Mouse (Mus musculus): ENCODE measurements around the gene Tmem60. TPM values are rescaled to one million over a fixed set of nuclear protein-coding genes. Genes with fewer than 3 reads are reported as not detected.
A peak's percentile ranks its signal among the peaks of the same experiment; 100 is the strongest.

Tmem60 gene
- polyA plus RNA-seq, 1 experiment, result 35.6 TPM

DNA sequence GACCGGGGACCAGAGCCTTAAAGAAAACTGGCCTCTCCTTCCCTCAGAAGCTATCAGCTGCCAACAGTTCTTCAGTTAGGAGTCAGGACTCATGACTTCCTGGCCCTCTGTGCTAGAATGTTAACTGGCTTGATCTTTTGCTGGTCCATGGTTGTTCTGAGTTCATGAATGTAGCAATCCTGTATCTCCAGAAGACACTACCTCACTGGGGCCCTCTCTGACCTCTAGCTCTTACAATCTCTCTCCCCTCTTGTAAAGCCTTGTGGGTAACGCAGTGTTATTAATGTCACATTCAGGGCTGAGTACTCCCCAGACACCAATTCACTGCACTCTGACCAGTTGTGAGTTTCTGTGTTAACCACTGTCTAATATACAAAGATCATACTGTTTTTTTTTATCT, 22.7 kb downstream of the Tmem60 start:
- Histone ChIP-seq H3K4me3 (ENCODE audit: insufficient read depth, low read length) (no peak overlapping the region), H3K27ac (ENCODE audit: insufficient read depth, low read length) (no peak overlapping the region)
- TF ChIP-seq POLR2A (IDR thresholded peaks at IDR 0.05; ENCODE audit: extremely low read depth, insufficient read depth, low read length) (no peak), CTCF (IDR thresholded peaks at IDR 0.05; ENCODE audit: extremely low read depth, insufficient read depth, low read length) (no peak)

DNA sequence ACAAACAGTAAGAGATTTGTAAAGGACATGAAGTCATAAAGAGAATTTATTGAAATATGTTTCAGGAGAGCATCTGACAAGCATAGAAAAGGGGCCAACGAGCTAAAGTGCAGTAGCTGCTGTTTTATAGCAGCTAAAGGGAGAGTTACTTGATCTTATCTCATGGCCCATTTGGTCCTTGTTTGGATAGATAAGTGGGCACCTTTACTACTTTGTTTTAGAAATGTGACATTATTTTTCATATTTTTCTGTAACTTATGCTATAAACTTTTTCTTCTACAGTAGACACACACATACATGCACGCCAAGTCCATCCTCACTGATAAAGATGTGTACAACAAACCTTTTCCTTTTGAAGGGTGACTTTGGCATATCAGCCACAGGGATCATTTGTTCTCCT, 23.4 kb downstream of the Tmem60 start:
- Histone ChIP-seq H3K27ac (ENCODE audit: insufficient read depth, low read length) (no peak overlapping the region), H3K4me3 (ENCODE audit: insufficient read depth, low read length) (no peak overlapping the region), H3K4me1 (ENCODE audit: control insufficient read depth, insufficient read depth, low read length) (peaks cover 2% of the 10 kb centered on the region; the same call in 1 of the 2 replicates)
- no peak for TF ChIP-seq CTCF (IDR thresholded peaks at IDR 0.05; ENCODE audit: extremely low read depth, insufficient read depth, low read length)
- no peak for TF ChIP-seq POLR2A (IDR thresholded peaks at IDR 0.05; ENCODE audit: extremely low read depth, insufficient read depth, low read length)

More for the DNA sequence above, 22.7 kb downstream of the Tmem60 start:
- peaks cover 2% of the 10 kb centered on the region; the same call in 1 of the 2 replicates for H3K4me1 ChIP-seq (ENCODE audit: control insufficient read depth, insufficient read depth, low read length)

DNA sequence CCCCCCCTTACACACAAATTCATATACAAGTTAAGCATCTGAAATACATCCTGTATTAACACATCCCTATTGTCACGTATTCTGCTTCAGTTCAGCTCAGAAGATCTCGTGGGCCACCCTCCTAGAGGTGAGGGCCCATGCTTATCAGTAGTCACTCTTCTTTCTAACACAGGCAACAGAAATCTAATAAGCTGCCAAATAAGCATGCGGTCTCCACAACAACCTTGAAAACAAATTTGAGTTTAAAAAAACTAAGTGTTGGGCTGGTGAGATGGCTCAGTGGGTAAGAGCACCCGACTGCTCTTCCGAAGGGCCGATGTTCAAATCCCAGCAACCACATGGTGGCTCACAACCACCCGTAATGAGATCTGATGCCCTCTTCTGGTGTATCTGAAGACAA, 24.2 kb downstream of the Tmem60 start:
- TF ChIP-seq POLR2A (IDR thresholded peaks at IDR 0.05; ENCODE audit: extremely low read depth, insufficient read depth, low read length), result no peak
- no peak for TF ChIP-seq CTCF (IDR thresholded peaks at IDR 0.05; ENCODE audit: extremely low read depth, insufficient read depth, low read length)
- H3K4me1 ChIP-seq (ENCODE audit: control insufficient read depth, insufficient read depth, low read length), result peaks cover 2% of the 10 kb centered on the region; the same call in 1 of the 2 replicates

DNA sequence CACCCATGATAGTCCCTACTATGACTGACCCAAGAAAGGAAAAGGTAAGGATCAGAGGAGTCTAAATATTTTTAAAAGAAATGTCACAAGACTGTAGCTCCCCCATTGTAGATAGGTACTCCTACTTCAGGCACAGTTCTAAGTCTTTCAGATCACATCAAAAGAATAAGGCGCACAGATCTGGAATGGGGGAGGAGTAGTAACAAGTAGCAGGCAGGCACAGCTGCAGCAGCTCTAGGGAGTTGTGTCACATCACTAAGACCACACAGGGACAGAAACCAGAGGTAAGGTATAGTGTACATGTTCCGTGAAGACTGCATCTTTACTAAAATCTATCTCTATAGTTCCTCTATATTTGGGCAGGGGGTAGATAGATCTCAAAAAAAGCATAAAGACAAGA, 29.8 kb downstream of the Tmem60 start:
- Histone ChIP-seq H3K4me3 (ENCODE audit: insufficient read depth, low read length) (no peak overlapping the region), H3K4me1 (ENCODE audit: control insufficient read depth, insufficient read depth, low read length) (peaks cover 2% of the 10 kb centered on the region; the same call in 1 of the 2 replicates), H3K27ac (ENCODE audit: insufficient read depth, low read length) (no peak overlapping the region)
- TF ChIP-seq POLR2A (IDR thresholded peaks at IDR 0.05; ENCODE audit: extremely low read depth, insufficient read depth, low read length), result no peak
- TF ChIP-seq CTCF (IDR thresholded peaks at IDR 0.05; ENCODE audit: extremely low read depth, insufficient read depth, low read length), result no peak

More for the DNA sequence above, 24.2 kb downstream of the Tmem60 start:
- no peak overlapping the region for H3K27ac ChIP-seq (ENCODE audit: insufficient read depth, low read length)
- no peak overlapping the region for H3K4me3 ChIP-seq (ENCODE audit: insufficient read depth, low read length)

DNA sequence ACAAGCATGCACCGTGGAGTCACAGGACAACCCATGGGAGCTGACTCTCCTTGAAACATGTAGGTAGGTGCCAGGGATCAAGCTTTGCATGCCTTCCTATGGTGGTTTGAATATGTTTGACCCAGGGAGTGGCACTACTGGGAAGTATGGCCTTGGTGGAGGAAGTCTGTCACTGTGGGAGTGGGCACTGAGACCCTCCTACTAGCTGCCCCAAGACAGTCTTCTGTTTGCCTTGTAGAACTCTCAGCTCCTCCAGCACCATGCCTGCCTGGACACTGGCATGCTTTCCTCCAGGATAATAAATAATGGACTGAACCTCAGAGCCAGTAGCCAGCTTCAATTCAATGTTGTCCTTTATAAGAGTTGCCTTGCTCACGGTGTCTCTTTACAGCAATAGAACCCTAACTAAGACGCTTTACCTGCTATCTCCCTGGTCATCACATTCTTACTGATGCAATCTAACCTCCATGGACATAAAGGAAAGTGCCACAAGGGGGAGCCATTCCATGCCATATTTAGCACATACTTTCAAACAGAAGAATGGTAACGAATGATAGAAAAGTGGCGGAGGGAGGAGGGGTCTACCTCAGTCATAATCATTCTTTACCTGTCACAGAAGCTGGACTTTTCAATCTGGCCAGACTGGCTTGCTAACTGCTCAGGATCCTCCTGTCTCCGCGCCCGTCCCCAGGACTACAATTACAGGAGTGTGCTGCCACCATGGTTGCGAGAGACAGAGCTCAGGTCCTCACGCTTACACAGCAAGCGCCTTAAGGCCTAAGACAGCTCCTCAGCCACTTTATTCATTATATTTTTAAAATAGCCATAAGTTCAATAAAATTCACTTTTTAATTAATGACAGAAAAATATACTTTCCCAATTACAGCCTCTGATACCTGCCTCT, 31.6 kb downstream of the Tmem60 start:
- TF ChIP-seq POLR2A (IDR thresholded peaks at IDR 0.05; ENCODE audit: extremely low read depth, insufficient read depth, low read length), result no peak
- peak; percentile 49; the same call in 1 of the 2 replicates for TF ChIP-seq CTCF (IDR thresholded peaks at IDR 0.05; ENCODE audit: extremely low read depth, insufficient read depth, low read length)
- Histone ChIP-seq H3K27ac (ENCODE audit: insufficient read depth, low read length) (no peak overlapping the region), H3K4me3 (ENCODE audit: insufficient read depth, low read length) (no peak overlapping the region), H3K4me1 (ENCODE audit: control insufficient read depth, insufficient read depth, low read length) (peaks cover 3% of the 10 kb centered on the region; the same call in 1 of the 2 replicates)

DNA sequence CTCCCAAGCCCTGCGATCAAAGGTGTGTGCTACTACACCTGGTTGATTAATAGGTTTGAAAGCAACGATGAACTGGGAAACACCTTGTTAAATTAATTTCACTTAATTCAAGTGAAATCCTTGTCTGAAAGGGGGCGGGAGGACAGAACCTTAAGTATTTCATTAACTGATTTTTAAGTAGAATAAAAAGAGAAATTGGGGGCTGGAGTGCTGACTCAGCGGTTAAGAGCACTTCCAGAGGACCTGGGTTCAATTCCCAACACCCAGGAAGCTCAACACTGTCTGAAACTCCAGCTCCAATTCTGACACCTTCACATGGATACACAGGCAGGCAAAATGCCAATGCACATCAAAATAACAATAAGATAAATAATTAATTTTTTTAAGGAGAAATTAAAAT, 37.0 kb downstream of the Tmem60 start:
- TF ChIP-seq CTCF (IDR thresholded peaks at IDR 0.05; ENCODE audit: extremely low read depth, insufficient read depth, low read length), result no peak
- TF ChIP-seq POLR2A (IDR thresholded peaks at IDR 0.05; ENCODE audit: extremely low read depth, insufficient read depth, low read length), result no peak
- H3K27ac ChIP-seq (ENCODE audit: insufficient read depth, low read length), result no peak overlapping the region
- H3K4me3 ChIP-seq (ENCODE audit: insufficient read depth, low read length), result no peak overlapping the region
- peaks cover 4% of the 10 kb centered on the region; the same call in 1 of the 2 replicates for H3K4me1 ChIP-seq (ENCODE audit: control insufficient read depth, insufficient read depth, low read length)

DNA sequence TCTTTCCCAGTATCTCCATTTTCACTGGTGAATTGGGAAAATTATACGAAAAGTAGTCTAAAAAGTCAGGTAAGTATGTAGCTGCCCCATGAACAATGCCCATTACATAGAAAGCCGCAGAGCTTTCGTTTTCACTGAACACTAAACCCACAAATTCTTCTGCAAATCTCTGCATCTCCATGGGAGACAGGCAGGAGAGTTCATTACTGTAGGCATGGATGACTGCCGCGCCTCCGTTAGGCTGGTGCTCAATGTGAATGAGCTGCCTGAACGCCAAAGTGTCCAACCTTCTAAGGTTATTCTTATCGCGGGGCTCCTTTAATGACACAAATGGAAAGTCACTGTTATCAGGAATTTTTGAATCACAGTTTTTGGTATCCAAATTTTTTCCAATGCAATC, 37.6 kb downstream of the Tmem60 start:
- Histone ChIP-seq H3K4me3 (ENCODE audit: insufficient read depth, low read length) (no peak overlapping the region), H3K27ac (ENCODE audit: insufficient read depth, low read length) (no peak overlapping the region), H3K4me1 (ENCODE audit: control insufficient read depth, insufficient read depth, low read length) (peaks cover 4% of the 10 kb centered on the region; the same call in 1 of the 2 replicates)
- TF ChIP-seq POLR2A (IDR thresholded peaks at IDR 0.05; ENCODE audit: extremely low read depth, insufficient read depth, low read length) (no peak), CTCF (IDR thresholded peaks at IDR 0.05; ENCODE audit: extremely low read depth, insufficient read depth, low read length) (no peak)

DNA sequence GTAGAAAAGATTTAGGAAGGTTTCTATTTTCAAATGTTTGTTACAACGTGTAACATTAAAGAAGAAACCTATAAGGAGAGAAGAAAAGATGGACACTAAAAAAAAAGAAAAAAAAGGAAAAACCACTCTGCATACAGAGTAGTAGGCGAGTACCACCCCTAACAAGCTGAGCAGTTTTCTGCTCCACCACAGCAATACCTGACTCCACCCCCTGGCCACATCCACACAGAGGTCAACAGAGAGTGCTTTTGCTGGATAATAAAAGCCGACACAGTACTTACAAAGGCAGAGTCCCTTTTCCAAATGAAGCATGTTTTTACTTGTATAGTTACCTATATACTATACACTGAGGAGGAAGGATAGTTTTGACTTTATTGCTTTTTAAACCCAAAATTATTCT, 42.6 kb downstream of the Tmem60 start:
- no peak for TF ChIP-seq CTCF (IDR thresholded peaks at IDR 0.05; ENCODE audit: extremely low read depth, insufficient read depth, low read length)
- no peak for TF ChIP-seq POLR2A (IDR thresholded peaks at IDR 0.05; ENCODE audit: extremely low read depth, insufficient read depth, low read length)
- H3K27ac ChIP-seq (ENCODE audit: insufficient read depth, low read length), result no peak overlapping the region
- H3K4me1 ChIP-seq (ENCODE audit: control insufficient read depth, insufficient read depth, low read length), result peaks cover 2% of the 10 kb centered on the region; the same call in 1 of the 2 replicates
- H3K4me3 ChIP-seq (ENCODE audit: insufficient read depth, low read length), result no peak overlapping the region

DNA sequence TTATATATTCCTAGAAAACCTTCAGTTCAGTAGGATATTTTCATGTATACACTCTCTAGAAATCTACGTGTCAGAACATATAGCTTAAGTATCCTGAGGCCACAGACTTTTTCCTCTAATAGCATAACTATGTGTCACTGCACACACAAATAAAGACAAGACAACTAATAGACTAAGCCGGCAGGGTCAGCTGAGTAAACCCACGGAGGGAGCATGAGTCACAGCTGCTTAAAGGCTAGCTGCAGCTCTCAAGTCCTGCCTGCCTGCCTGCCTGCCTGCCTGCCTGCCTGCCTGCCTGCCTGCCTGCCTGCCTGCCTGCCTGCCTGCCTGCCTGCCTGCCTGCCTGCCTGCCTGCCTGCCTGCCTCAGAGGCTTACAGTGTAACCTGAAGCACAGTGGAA, 43.5 kb downstream of the Tmem60 start:
- H3K27ac ChIP-seq (ENCODE audit: insufficient read depth, low read length), result no peak overlapping the region
- H3K4me3 ChIP-seq (ENCODE audit: insufficient read depth, low read length), result no peak overlapping the region
- no peak for TF ChIP-seq CTCF (IDR thresholded peaks at IDR 0.05; ENCODE audit: extremely low read depth, insufficient read depth, low read length)
- H3K4me1 ChIP-seq (ENCODE audit: control insufficient read depth, insufficient read depth, low read length), result peaks cover 3% of the 10 kb centered on the region

DNA sequence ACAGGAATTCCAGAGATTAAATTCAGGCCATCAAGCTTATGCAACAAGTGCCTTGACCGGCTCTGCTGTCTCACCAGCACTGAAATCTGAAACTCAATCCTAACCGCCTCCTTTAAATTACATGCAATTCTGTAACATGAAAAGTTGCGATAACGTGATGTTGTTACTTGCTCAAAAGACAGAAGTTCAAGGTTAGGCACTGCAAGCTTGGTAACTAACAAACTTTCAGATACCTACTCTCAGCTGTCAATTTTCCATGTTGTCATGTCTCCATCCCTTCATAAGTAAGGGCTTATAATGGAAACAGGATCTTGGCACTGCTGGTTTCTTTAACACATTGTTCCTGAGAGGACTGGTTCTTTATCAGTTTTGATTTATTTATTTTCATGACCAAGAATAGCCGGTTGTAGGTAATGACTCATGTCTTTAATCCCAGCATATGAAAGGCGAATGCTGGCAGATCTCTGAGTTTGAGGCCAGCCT, 47.7 kb downstream of the Tmem60 start:
- no peak overlapping the region for H3K4me3 ChIP-seq (ENCODE audit: insufficient read depth, low read length)
- H3K27ac ChIP-seq (ENCODE audit: insufficient read depth, low read length), result no peak overlapping the region
- peaks cover 1% of the 10 kb centered on the region for H3K4me1 ChIP-seq (ENCODE audit: control insufficient read depth, insufficient read depth, low read length)
- TF ChIP-seq CTCF (IDR thresholded peaks at IDR 0.05; ENCODE audit: extremely low read depth, insufficient read depth, low read length) (no peak), POLR2A (IDR thresholded peaks at IDR 0.05; ENCODE audit: extremely low read depth, insufficient read depth, low read length) (no peak)

All from cortical plate, adult 2 months (tissue).